Comparison of ENCODE assay signal across 29 mouse cellular contexts in the genomic region with DNA sequence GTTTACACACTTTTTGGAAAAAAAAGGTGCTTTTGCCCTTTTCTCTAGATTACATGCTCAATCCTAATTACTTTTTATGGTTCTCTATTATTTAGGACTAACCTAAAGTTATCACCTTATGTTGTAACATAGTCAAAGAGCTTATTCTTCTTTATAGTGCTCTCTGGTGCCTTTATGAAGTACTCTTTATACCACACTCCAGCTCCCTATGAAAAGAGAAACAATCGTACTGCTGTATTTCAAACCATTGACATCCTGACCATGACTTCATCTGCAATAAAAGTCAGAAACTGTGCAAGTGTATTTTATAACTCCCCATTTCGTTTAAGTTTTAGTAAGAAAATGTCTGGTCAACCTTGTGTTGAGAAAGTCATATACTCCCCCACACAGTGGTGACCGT. TPM values are rescaled to one million over a fixed set of nuclear protein-coding genes. Genes with fewer than 3 reads are reported as not detected.
"Had no signal": no experiment of that assay in that cellular context is flagged by ENCODE, and none has a peak within 500 bp of the region (broad histone marks: within the 10 kb centered on the region; RNA-seq: fewer than 3 reads in every experiment).

No protein-coding gene starts in this region.

- H3K4me3 ChIP-seq: embryonic facial prominence, embryonic 10.5 days; embryonic facial prominence, embryonic 12.5 days; embryonic facial prominence, embryonic 13.5 days; embryonic facial prominence, embryonic 15.5 days; erythroblast, embryonic 14.5 days; forebrain, embryonic 10.5 days; forebrain, embryonic 12.5 days; forebrain, embryonic 13.5 days; forebrain, embryonic 15.5 days; gastrocnemius, adult 2 months had no signal

- H3K27ac ChIP-seq: embryonic facial prominence, embryonic 10.5 days; embryonic facial prominence, embryonic 12.5 days; embryonic facial prominence, embryonic 13.5 days; embryonic facial prominence, embryonic 15.5 days; forebrain, embryonic 10.5 days; forebrain, embryonic 12.5 days; forebrain, embryonic 13.5 days; forebrain, embryonic 15.5 days; gastrocnemius, adult 2 months had no signal

- H3K4me2 ChIP-seq: embryonic facial prominence, embryonic 12.5 days; embryonic facial prominence, embryonic 13.5 days; embryonic facial prominence, embryonic 15.5 days; forebrain, embryonic 12.5 days; forebrain, embryonic 13.5 days; forebrain, embryonic 15.5 days had no signal

- H3K27me3 ChIP-seq: embryonic facial prominence, embryonic 12.5 days; embryonic facial prominence, embryonic 13.5 days; embryonic facial prominence, embryonic 15.5 days; forebrain, embryonic 12.5 days; forebrain, embryonic 13.5 days; forebrain, embryonic 15.5 days had no signal

- H3K9ac ChIP-seq: embryonic facial prominence, embryonic 12.5 days; embryonic facial prominence, embryonic 13.5 days; embryonic facial prominence, embryonic 15.5 days; forebrain, embryonic 12.5 days; forebrain, embryonic 13.5 days; forebrain, embryonic 15.5 days; forebrain, postnatal 0 days had no signal

- ATAC-seq: forebrain, embryonic 13.5 days; forebrain, embryonic 14.5 days; forebrain, embryonic 15.5 days; forebrain, embryonic 16.5 days; forebrain, postnatal 0 days had no signal

- DNase-seq: cerebellum, adult 2 months; cerebellum, adult 8-10 months; cerebellum, adult 9-10 months; cerebellum, adult 9-11 months; cerebellum, postnatal 10 days; cerebellum, postnatal 14 days; cerebellum, postnatal 25 days; cerebellum, postnatal 36 days; embryo, embryonic 11 days; forebrain, postnatal 0 days; gastrocnemius, adult 2 months; gastrocnemius, postnatal 10 days; gastrocnemius, postnatal 14 days; gastrocnemius, postnatal 25 days; gastrocnemius, postnatal 36 days; heart, adult 11 months; heart, adult 18-20 months had no signal

- H3K4me1 ChIP-seq: embryonic facial prominence, embryonic 10.5 days; embryonic facial prominence, embryonic 12.5 days; embryonic facial prominence, embryonic 13.5 days; embryonic facial prominence, embryonic 15.5 days; forebrain, embryonic 10.5 days; forebrain, embryonic 12.5 days; forebrain, embryonic 13.5 days; forebrain, embryonic 15.5 days had no signal

- H3K36me3 ChIP-seq: embryonic facial prominence, embryonic 10.5 days; embryonic facial prominence, embryonic 12.5 days; embryonic facial prominence, embryonic 13.5 days; embryonic facial prominence, embryonic 15.5 days; forebrain, embryonic 10.5 days; forebrain, embryonic 12.5 days; forebrain, embryonic 15.5 days had no signal

- H3K9me3 ChIP-seq: embryonic facial prominence, embryonic 10.5 days; embryonic facial prominence, embryonic 12.5 days; embryonic facial prominence, embryonic 13.5 days; embryonic facial prominence, embryonic 15.5 days; forebrain, embryonic 10.5 days; forebrain, embryonic 12.5 days; forebrain, embryonic 13.5 days; forebrain, embryonic 15.5 days had no signal

RNA-seq across cellular contexts. Expression of a gene that starts 29.4 kb away (rescaled TPM):
- total RNA-seq: granulocyte monocyte progenitor cell, adult 5-6 weeks had no signal
- polyA plus RNA-seq: erythroblast, embryonic 14.5 days had no signal
